Mouse (Mus musculus): ENCODE data around the gene Mre11a.

The Mre11a gene

GRCm38 (mm10) chr9:14784039-14785002 lies at the start of gene Mre11a, which contains the start of gene Ankrd49:
Gene Mre11a, plus strand, starts transcription at chr9:14784654.
Gene Ankrd49, minus strand, starts transcription at chr9:14784856.
- DNase-seq (ENCODE audit: low read depth, low spot score) = peak; percentile 99

GRCm38 (mm10) chr9:14739498-14740150 lies 44.8 kb upstream of the Mre11a start:
- DNase-seq (ENCODE audit: low read depth, low spot score) = no peak

- no peak for DNase-seq (ENCODE audit: low read depth, low spot score)
Measured at GRCm38 (mm10) chr9:14740151-14740924, 44.1 kb upstream of the Mre11a start, which contains the start of gene Piwil4. Gene Piwil4, minus strand, starts transcription at chr9:14740733.

- peak; percentile 18 for DNase-seq (ENCODE audit: low read depth, low spot score)
Measured at GRCm38 (mm10) chr9:14750901-14751502, 33.5 kb upstream of the Mre11a start.

- peak; percentile 20 for DNase-seq (ENCODE audit: low read depth, low spot score)
Measured at GRCm38 (mm10) chr9:14751503-14752000, 32.9 kb upstream of the Mre11a start.

GRCm38 (mm10) chr9:14752001-14752522 lies 32.4 kb upstream of the Mre11a start, which contains the start of gene Fut4:
Gene Fut4, minus strand, starts transcription at chr9:14752393.
- peak; percentile 19 for DNase-seq (ENCODE audit: low read depth, low spot score)

GRCm38 (mm10) chr9:14753947-14754346 lies 30.5 kb upstream of the Mre11a start:
- no peak for DNase-seq (ENCODE audit: low read depth, low spot score)

- DNase-seq (ENCODE audit: low read depth, low spot score) = no peak
Measured at GRCm38 (mm10) chr9:14754469-14754868, 30.0 kb upstream of the Mre11a start.

- no peak for DNase-seq (ENCODE audit: low read depth, low spot score)
Measured at GRCm38 (mm10) chr9:14758590-14758989, 25.9 kb upstream of the Mre11a start.

- no peak for DNase-seq (ENCODE audit: low read depth, low spot score)
Measured at GRCm38 (mm10) chr9:14759261-14759660, 25.2 kb upstream of the Mre11a start.

GRCm38 (mm10) chr9:14764765-14765164 lies 19.7 kb upstream of the Mre11a start:
- DNase-seq (ENCODE audit: low read depth, low spot score) = peak; percentile 53

GRCm38 (mm10) chr9:14769811-14770210 lies 14.6 kb upstream of the Mre11a start:
- DNase-seq (ENCODE audit: low read depth, low spot score) = no peak

GRCm38 (mm10) chr9:14770803-14771471 lies 13.5 kb upstream of the Mre11a start, which contains the start of gene 1700012B09Rik:
Gene 1700012B09Rik, minus strand, starts transcription at chr9:14771030.
- peak; percentile 44 for DNase-seq (ENCODE audit: low read depth, low spot score)

- DNase-seq (ENCODE audit: low read depth, low spot score) = no peak
Measured at GRCm38 (mm10) chr9:14772074-14772473, 12.4 kb upstream of the Mre11a start.

GRCm38 (mm10) chr9:14773813-14774212 lies 10.6 kb upstream of the Mre11a start:
- DNase-seq (ENCODE audit: low read depth, low spot score) = peak; percentile 10

GRCm38 (mm10) chr9:14778341-14778740 lies 6.1 kb upstream of the Mre11a start:
- peak; percentile 52 for DNase-seq (ENCODE audit: low read depth, low spot score)

- no peak for DNase-seq (ENCODE audit: low read depth, low spot score)
Measured at GRCm38 (mm10) chr9:14787356-14787755, 2.9 kb downstream of the Mre11a start.

- DNase-seq (ENCODE audit: low read depth, low spot score) = no peak
Measured at GRCm38 (mm10) chr9:14805714-14806113, 21.3 kb downstream of the Mre11a start.

- DNase-seq (ENCODE audit: low read depth, low spot score) = no peak
Measured at GRCm38 (mm10) chr9:14806786-14807185, 22.3 kb downstream of the Mre11a start.

GRCm38 (mm10) chr9:14810111-14810510 lies 25.7 kb downstream of the Mre11a start:
- no peak for DNase-seq (ENCODE audit: low read depth, low spot score)

Measured in R1 (cell line).